Mouse (Mus musculus) left cerebral cortex, adult 8-10 months (tissue): ENCODE measurements around the gene Tuft1. TPM values are rescaled to one million over a fixed set of nuclear protein-coding genes. Genes with fewer than 3 reads are reported as not detected.
A peak's percentile ranks its signal among the peaks of the same experiment; 100 is the strongest.
"Not testable (repeated sequence)": the region's sequence is repeated elsewhere in the genome, so short reads cannot be mapped to it uniquely, and the experiment has no call there.

Experiments
- DNase-seq, 2 experiments: peaks; one replicate each; pipeline ENCODE4 v3.0.0; 2022; ENCODE audit warnings: low spot score in 2 of 2
- total RNA-seq, 4 experiments: library from RNA; stranded (reverse); gene quantifications; 2 replicates each; pipeline ENCODE4 v1.2.4; 2022

Gene Tuft1
- total RNA-seq, 4 experiments from 2014 or later = 2.1 to 3.7 (median 2.7) TPM

GRCm38 (mm10) chr3:94660841-94661240 is 2.2 kb upstream of the Tuft1 start:
- DNase-seq = not testable (repeated sequence)

- not testable (repeated sequence) for DNase-seq
Measured at GRCm38 (mm10) chr3:94659142-94659748, 573 bp upstream of the Tuft1 start.

- not testable (repeated sequence) for DNase-seq
Measured at GRCm38 (mm10) chr3:94657852-94658739, 576 bp downstream of the Tuft1 start.

- not testable (repeated sequence) for DNase-seq
Measured at GRCm38 (mm10) chr3:94653967-94654366, 4.7 kb downstream of the Tuft1 start.

- no peak for DNase-seq
Measured at GRCm38 (mm10) chr3:94650409-94650808, 8.3 kb downstream of the Tuft1 start.

- no peak for DNase-seq
Measured at GRCm38 (mm10) chr3:94648755-94649590, 9.7 kb downstream of the Tuft1 start.

GRCm38 (mm10) chr3:94642495-94643162 is 16.0 kb downstream of the Tuft1 start, which contains the start of gene Gm10972:
TSS of gene Gm10972 (plus strand) at chr3:94643112.
- not testable (repeated sequence) for DNase-seq

- no peak for DNase-seq
Measured at GRCm38 (mm10) chr3:94629876-94630275, 28.8 kb downstream of the Tuft1 start.

- DNase-seq = no peak
Measured at GRCm38 (mm10) chr3:94628712-94629111, 30.0 kb downstream of the Tuft1 start.

- DNase-seq = no peak
Measured at GRCm38 (mm10) chr3:94624281-94624680, 34.4 kb downstream of the Tuft1 start.

GRCm38 (mm10) chr3:94622550-94622949 is 36.1 kb downstream of the Tuft1 start:
- no peak for DNase-seq

GRCm38 (mm10) chr3:94621740-94622507 is 36.7 kb downstream of the Tuft1 start:
- DNase-seq = no peak

- no peak for DNase-seq
Measured at GRCm38 (mm10) chr3:94616717-94617116, 42.0 kb downstream of the Tuft1 start.

- DNase-seq = no peak
Measured at GRCm38 (mm10) chr3:94613258-94613878, 45.3 kb downstream of the Tuft1 start.

- DNase-seq = no peak
Measured at GRCm38 (mm10) chr3:94612274-94612673, 46.4 kb downstream of the Tuft1 start.

- no peak for DNase-seq
Measured at GRCm38 (mm10) chr3:94611834-94612233, 46.8 kb downstream of the Tuft1 start.

- DNase-seq = no peak
Measured at GRCm38 (mm10) chr3:94611343-94611742, 47.3 kb downstream of the Tuft1 start.

GRCm38 (mm10) chr3:94610581-94610980 is 48.1 kb downstream of the Tuft1 start:
- no peak for DNase-seq

GRCm38 (mm10) chr3:94609621-94610020 is 49.1 kb downstream of the Tuft1 start:
- no peak for DNase-seq

- peak in 1 of 2 experiments; percentile 30 for DNase-seq
Measured at GRCm38 (mm10) chr3:94601959-94602358, 56.7 kb downstream of the Tuft1 start.
